Mouse (Mus musculus) lung, postnatal 10 days (tissue): Measurements from ENCODE around the gene Pfn3.

Experiments
- DNase-seq: peaks from one replicate; pipeline ENCODE4 v3.0.0; 2021

Pfn3 gene

GRCm38 (mm10) chr13:55391626-55392029 lies 23.4 kb downstream of the Pfn3 start:
- DNase-seq = no peak

GRCm38 (mm10) chr13:55390644-55391043 lies 24.4 kb downstream of the Pfn3 start:
- no peak for DNase-seq

GRCm38 (mm10) chr13:55381790-55382189 lies 33.2 kb downstream of the Pfn3 start:
- DNase-seq = no peak

GRCm38 (mm10) chr13:55378907-55379580 lies 36.0 kb downstream of the Pfn3 start:
- DNase-seq = peak; percentile 7

- DNase-seq = no peak
Observed at GRCm38 (mm10) chr13:55375877-55376276, 39.2 kb downstream of the Pfn3 start.

- no peak for DNase-seq
Observed at GRCm38 (mm10) chr13:55374206-55374924, 40.7 kb downstream of the Pfn3 start.

GRCm38 (mm10) chr13:55371740-55372139 lies 43.3 kb downstream of the Pfn3 start:
- no peak for DNase-seq

- no peak for DNase-seq
Observed at GRCm38 (mm10) chr13:55371007-55371681, 43.9 kb downstream of the Pfn3 start.

GRCm38 (mm10) chr13:55370234-55370633 lies 44.8 kb downstream of the Pfn3 start:
- peak; percentile 41 for DNase-seq

GRCm38 (mm10) chr13:55369531-55370114 lies 45.4 kb downstream of the Pfn3 start, which contains the start of gene Rgs14:
Gene Rgs14 (plus strand): TSS chr13:55369732.
- DNase-seq = peak; percentile 38

GRCm38 (mm10) chr13:55368401-55368800 lies 46.6 kb downstream of the Pfn3 start:
- no peak for DNase-seq
